Mouse (Mus musculus) liver, embryonic 11.5 days (tissue): ENCODE data around the gene Atxn3. TPM values are rescaled to one million over a fixed set of nuclear protein-coding genes. Genes with fewer than 3 reads are reported as not detected.

Experiments
- ATAC-seq: fragments of 200-750 bp; cut with Nextera tagmentation; replicated peaks from 2 replicates; pipeline ENCODE4 v1.8.0; 2017; ENCODE audit warnings: moderate number of reproducible peaks, mild to moderate bottlenecking, moderate TSS enrichment, moderate library complexity; ENCODE audit not compliant: low FRiP score
- DNase-seq: peaks from one replicate; pipeline ENCODE4 v3.0.0-alpha.2; 2017; ENCODE audit warnings: low spot score
- H3K27ac ChIP-seq: fragments of 300-500 bp; sonication (generic); 2 replicates; pipeline ENCODE4 v1.5.1; 2014; ENCODE audit warnings: mild to moderate bottlenecking, low read depth, low read length, control low read depth
- H3K27me3 ChIP-seq: fragments of 300-500 bp; sonication (generic); replicated peaks from 2 replicates; pipeline ENCODE4 v1.6.1; 2014; ENCODE audit warnings: low read length, mixed read lengths; ENCODE audit not compliant: control insufficient read depth, insufficient read depth
- H3K36me3 ChIP-seq: fragments of 300-500 bp; sonication (generic); 2 replicates; pipeline ENCODE4 v1.6.1; 2014; ENCODE audit warnings: mild to moderate bottlenecking, low read length, moderate library complexity, mixed read lengths; ENCODE audit not compliant: control insufficient read depth, insufficient read depth
- H3K4me1 ChIP-seq: fragments of 300-500 bp; sonication (generic); replicated peaks from 2 replicates; pipeline ENCODE4 v1.6.1; 2014; ENCODE audit warnings: low read length, mixed read lengths; ENCODE audit not compliant: control insufficient read depth, insufficient read depth
- H3K4me2 ChIP-seq: fragments of 300-500 bp; sonication (generic); 2 replicates; pipeline ENCODE4 v1.6.1; 2014; ENCODE audit warnings: mild to moderate bottlenecking, control low read depth, moderate library complexity
- H3K4me3 ChIP-seq: fragments of 300-500 bp; sonication (generic); 2 replicates; pipeline ENCODE4 v1.5.1; 2014; ENCODE audit warnings: low read depth, low read length, control low read depth
- H3K9ac ChIP-seq: fragments of 300-500 bp; sonication (generic); 2 replicates; pipeline ENCODE4 v1.6.1; 2014; ENCODE audit warnings: low read depth, low read length, control low read depth
- H3K9me3 ChIP-seq: fragments of 300-500 bp; sonication (generic); 2 replicates; pipeline ENCODE4 v1.6.1; 2016; ENCODE audit warnings: low read length, inconsistent platforms, mixed read lengths; ENCODE audit not compliant: control insufficient read depth
- WGBS: fragments of 180-500 bp; shearing (Covaris S2); extraction: QIAGEN DNeasy Blood & Tissue Kit; methylation state at CpG from one replicate; pipeline ENCODE4 v1.1.7; 2014; 5-methylcytosine and 5-hydroxymethylcytosine counted together
- polyA plus RNA-seq: library from polyadenylated mRNA; unstranded; fragments of >200 nt; fragmentation: Nextera tagmentation; extraction: Ambion mirVana; gene quantifications from 2 replicates; pipeline ENCODE4 v1.2.1, GENCODE M21; 2014

Atxn3 gene
- polyA plus RNA-seq, 1 experiment from 2014 or later = 23.4 TPM

GRCm38 (mm10) chr12:101910360-101910759 lies 47.7 kb downstream of the Atxn3 start:
- no peak overlapping the region for H3K4me3 ChIP-seq
- no peaks in the 10 kb centered on the region for H3K27me3 ChIP-seq
- no peak overlapping the region for H3K4me2 ChIP-seq
- H3K9me3 ChIP-seq = no peaks in the 10 kb centered on the region
- WGBS = 91% methylated on average over 6 of the region's 6 CpGs
- no peak overlapping the region for H3K9ac ChIP-seq
- DNase-seq (no peak), ATAC-seq (no peak)
- no peak overlapping the region for H3K27ac ChIP-seq
- H3K36me3 ChIP-seq = peaks cover 8% of the 10 kb centered on the region
- peaks cover 9% of the 10 kb centered on the region for H3K4me1 ChIP-seq

- Histone ChIP-seq H3K27ac (no peak overlapping the region), H3K4me1 (no peaks in the 10 kb centered on the region), H3K4me2 (no peak overlapping the region), H3K4me3 (no peak overlapping the region), H3K9ac (no peak overlapping the region), H3K9me3 (no peaks in the 10 kb centered on the region), H3K27me3 (no peaks in the 10 kb centered on the region), H3K36me3 (peaks cover 10% of the 10 kb centered on the region)
- ATAC-seq (no peak), DNase-seq (no peak)
- 83% methylated on average over 12 of the region's 12 CpGs for WGBS
Observed at GRCm38 (mm10) chr12:101905817-101906216, 52.2 kb downstream of the Atxn3 start.

GRCm38 (mm10) chr12:101904906-101905305 lies 53.1 kb downstream of the Atxn3 start:
- 72% methylated on average over 4 of the region's 4 CpGs for WGBS
- DNase-seq (no peak), ATAC-seq (no peak)
- H3K4me3 ChIP-seq = no peak overlapping the region
- H3K27ac ChIP-seq = no peak overlapping the region
- no peaks in the 10 kb centered on the region for H3K9me3 ChIP-seq
- H3K4me1 ChIP-seq = no peaks in the 10 kb centered on the region
- H3K4me2 ChIP-seq = no peak overlapping the region
- H3K27me3 ChIP-seq = no peaks in the 10 kb centered on the region
- peaks cover 10% of the 10 kb centered on the region for H3K36me3 ChIP-seq
- no peak overlapping the region for H3K9ac ChIP-seq

GRCm38 (mm10) chr12:101904170-101904569 lies 53.9 kb downstream of the Atxn3 start:
- H3K27me3 ChIP-seq = no peaks in the 10 kb centered on the region
- H3K4me2 ChIP-seq = no peak overlapping the region
- H3K9me3 ChIP-seq = no peaks in the 10 kb centered on the region
- H3K4me3 ChIP-seq = no peak overlapping the region
- no peak for DNase-seq
- 78% methylated on average over 3 of the region's 3 CpGs for WGBS
- H3K36me3 ChIP-seq = peaks cover 10% of the 10 kb centered on the region
- no peak overlapping the region for H3K27ac ChIP-seq
- no peak for ATAC-seq
- H3K4me1 ChIP-seq = no peaks in the 10 kb centered on the region
- H3K9ac ChIP-seq = no peak overlapping the region

- H3K36me3 ChIP-seq = no peaks in the 10 kb centered on the region; the same call in 1 of the 2 replicates
- H3K27ac ChIP-seq = no peak overlapping the region
- H3K4me1 ChIP-seq = no peaks in the 10 kb centered on the region
- DNase-seq (no peak), ATAC-seq (no peak)
- H3K27me3 ChIP-seq = no peaks in the 10 kb centered on the region
- 80% methylated on average over 2 of the region's 2 CpGs for WGBS
- H3K9ac ChIP-seq = no peak overlapping the region
- no peak overlapping the region for H3K4me2 ChIP-seq
- no peaks in the 10 kb centered on the region for H3K9me3 ChIP-seq
- H3K4me3 ChIP-seq = no peak overlapping the region
Observed at GRCm38 (mm10) chr12:101899671-101900245, 58.3 kb downstream of the Atxn3 start.

GRCm38 (mm10) chr12:101898966-101899365 lies 59.1 kb downstream of the Atxn3 start:
- Histone ChIP-seq H3K4me3 (no peak overlapping the region), H3K36me3 (no peaks in the 10 kb centered on the region; the same call in 1 of the 2 replicates), H3K9ac (no peak overlapping the region), H3K9me3 (no peaks in the 10 kb centered on the region), H3K4me1 (no peaks in the 10 kb centered on the region), H3K27me3 (no peaks in the 10 kb centered on the region), H3K27ac (no peak overlapping the region), H3K4me2 (no peak overlapping the region)
- DNase-seq (no peak), ATAC-seq (no peak)
- 96% methylated on average over 8 of the region's 8 CpGs for WGBS

GRCm38 (mm10) chr12:101897113-101897512 lies 60.9 kb downstream of the Atxn3 start:
- Histone ChIP-seq H3K4me2 (no peak overlapping the region), H3K9ac (no peak overlapping the region), H3K27me3 (no peaks in the 10 kb centered on the region), H3K4me1 (no peaks in the 10 kb centered on the region), H3K27ac (no peak overlapping the region), H3K4me3 (no peak overlapping the region), H3K9me3 (no peaks in the 10 kb centered on the region), H3K36me3 (0 out of 2 replicates have a peak, but pooled peaks cover 3% of the 10 kb centered on the region)
- 0 out of 2 replicates have a peak, but pooled peaks have one; percentile 26 for ATAC-seq
- WGBS = 56% methylated on average over 7 of the region's 7 CpGs
- DNase-seq = no peak

- peaks cover 11% of the 10 kb centered on the region; the same call in 1 of the 2 replicates for H3K36me3 ChIP-seq
- no peak overlapping the region for H3K4me2 ChIP-seq
Observed at GRCm38 (mm10) chr12:101893296-101893695, 64.8 kb downstream of the Atxn3 start.

GRCm38 (mm10) chr12:101892832-101893231 lies 65.2 kb downstream of the Atxn3 start:
- DNase-seq = no peak
- Histone ChIP-seq H3K4me3 (no peak overlapping the region), H3K9ac (no peak overlapping the region), H3K27ac (no peak overlapping the region), H3K36me3 (peaks cover 11% of the 10 kb centered on the region; the same call in 1 of the 2 replicates), H3K4me1 (no peaks in the 10 kb centered on the region), H3K27me3 (no peaks in the 10 kb centered on the region), H3K4me2 (no peak overlapping the region), H3K9me3 (no peaks in the 10 kb centered on the region)
- ATAC-seq = no peak
- WGBS = 89% methylated on average over 2 of the region's 2 CpGs

More at GRCm38 (mm10) chr12:101893296-101893695, 64.8 kb downstream of the Atxn3 start:
- no peaks in the 10 kb centered on the region for H3K27me3 ChIP-seq
- no peak overlapping the region for H3K27ac ChIP-seq
- WGBS = 88% methylated on average over 8 of the region's 8 CpGs
- ATAC-seq (no peak), DNase-seq (no peak)
- no peaks in the 10 kb centered on the region for H3K9me3 ChIP-seq
- no peaks in the 10 kb centered on the region for H3K4me1 ChIP-seq
- H3K4me3 ChIP-seq = no peak overlapping the region
- H3K9ac ChIP-seq = no peak overlapping the region
